Mouse (Mus musculus) erythroblast, embryonic 14.5 days (primary cell): ENCODE results near the gene Glra2. TPM values are rescaled to one million over a fixed set of nuclear protein-coding genes. Genes with fewer than 3 reads are reported as not detected.
"Not testable (repeated sequence)": the region's sequence is repeated elsewhere in the genome, so short reads cannot be mapped to it uniquely, and the experiment has no call there.

Experiments used
- H3K27me3 ChIP-seq: 2 replicates; pipeline ENCODE4 v1.6.1; 2012; ENCODE audit warnings: inconsistent platforms; ENCODE audit not compliant: control insufficient read depth
- H3K36me3 ChIP-seq: 2 replicates; pipeline ENCODE4 v1.6.1; 2012; ENCODE audit warnings: mild to moderate bottlenecking, inconsistent platforms; ENCODE audit not compliant: control insufficient read depth
- H3K4me1 ChIP-seq: 2 replicates; pipeline ENCODE4 v1.6.1; 2012; ENCODE audit warnings: inconsistent platforms; ENCODE audit not compliant: control insufficient read depth
- H3K4me3 ChIP-seq: replicated peaks from 2 replicates; pipeline ENCODE3; 2012; ENCODE audit warnings: moderate library complexity, mild to moderate bottlenecking, inconsistent platforms
- H3K9me3 ChIP-seq: 2 replicates; pipeline ENCODE4 v1.6.1; 2012; ENCODE audit warnings: low read length, inconsistent platforms, mixed read lengths; ENCODE audit not compliant: control insufficient read depth
- GATA1 ChIP-seq: IDR thresholded peaks from 2 replicates; pipeline ENCODE4 v1.6.1; 2012; ENCODE audit warnings: low read length, inconsistent platforms, mixed read lengths
- TAL1 ChIP-seq: IDR thresholded peaks from 3 replicates; pipeline ENCODE4 v1.6.1; 2012; ENCODE audit warnings: low read length, inconsistent platforms, mixed read lengths
- polyA plus RNA-seq: library from polyadenylated mRNA; stranded (reverse); fragments of >175 nt; gene quantifications from 2 replicates; pipeline ENCODE4 v1.2.3, GENCODE M21; 2012

Glra2 gene
- polyA plus RNA-seq, result not detected in 2 replicates

GRCm38 (mm10) chrX:165326939-165327698 is at the start of gene Glra2:
Gene Glra2, minus strand, starts transcription at chrX:165327393.
- H3K4me1 ChIP-seq, result no peaks in the 10 kb centered on the region
- no peak for TF ChIP-seq GATA1
- no peak for TF ChIP-seq TAL1
- H3K27me3 ChIP-seq, result no peaks in the 10 kb centered on the region

GRCm38 (mm10) chrX:165362798-165363197 is 35.6 kb upstream of the Glra2 start:
- H3K9me3 ChIP-seq, result no peaks in the 10 kb centered on the region
- no peaks in the 10 kb centered on the region for H3K27me3 ChIP-seq
- no peak overlapping the region for H3K4me3 ChIP-seq
- TF ChIP-seq TAL1 (no peak), GATA1 (no peak)
- H3K4me1 ChIP-seq, result no peaks in the 10 kb centered on the region
- H3K36me3 ChIP-seq, result no peaks in the 10 kb centered on the region

More at GRCm38 (mm10) chrX:165326939-165327698, at the start of gene Glra2:
- Histone ChIP-seq H3K9me3 (no peaks in the 10 kb centered on the region), H3K36me3 (no peaks in the 10 kb centered on the region), H3K4me3 (no peak within 1 kb of the TSS)

- Histone ChIP-seq H3K36me3 (no peaks in the 10 kb centered on the region), H3K4me3 (no peak overlapping the region), H3K4me1 (no peaks in the 10 kb centered on the region), H3K9me3 (peaks cover 2% of the 10 kb centered on the region; the same call in 1 of the 2 replicates), H3K27me3 (no peaks in the 10 kb centered on the region)
- TF ChIP-seq TAL1 (no peak), GATA1 (no peak)
Measured at GRCm38 (mm10) chrX:165344611-165345010, 17.4 kb upstream of the Glra2 start.

GRCm38 (mm10) chrX:165327699-165328333 is 623 bp upstream of the Glra2 start:
- no peaks in the 10 kb centered on the region for H3K36me3 ChIP-seq
- no peak for TF ChIP-seq TAL1
- no peak for TF ChIP-seq GATA1
- H3K4me1 ChIP-seq, result no peaks in the 10 kb centered on the region
- no peak overlapping the region for H3K4me3 ChIP-seq
- no peaks in the 10 kb centered on the region for H3K9me3 ChIP-seq
- no peaks in the 10 kb centered on the region for H3K27me3 ChIP-seq

GRCm38 (mm10) chrX:165193550-165193949 is 133.6 kb downstream of the Glra2 start:
- Histone ChIP-seq H3K4me1 (no peaks in the 10 kb centered on the region), H3K27me3 (no peaks in the 10 kb centered on the region), H3K9me3 (no peaks in the 10 kb centered on the region), H3K4me3 (no peak overlapping the region), H3K36me3 (no peaks in the 10 kb centered on the region)
- TF ChIP-seq TAL1 (no peak), GATA1 (no peak)

GRCm38 (mm10) chrX:165191170-165191569 is 136.0 kb downstream of the Glra2 start:
- no peaks in the 10 kb centered on the region for H3K27me3 ChIP-seq
- TF ChIP-seq GATA1, result no peak
- TF ChIP-seq TAL1, result no peak
- peaks cover 2% of the 10 kb centered on the region; the same call in 1 of the 2 replicates for H3K9me3 ChIP-seq
- H3K36me3 ChIP-seq, result no peaks in the 10 kb centered on the region
- no peak overlapping the region for H3K4me3 ChIP-seq
- H3K4me1 ChIP-seq, result no peaks in the 10 kb centered on the region

GRCm38 (mm10) chrX:165182948-165183347 is 144.2 kb downstream of the Glra2 start:
- not testable (repeated sequence) for H3K27me3 ChIP-seq, H3K36me3 ChIP-seq, H3K9me3 ChIP-seq, H3K4me3 ChIP-seq, H3K4me1 ChIP-seq

- H3K4me3 ChIP-seq, result no peak overlapping the region
- no peaks in the 10 kb centered on the region for H3K27me3 ChIP-seq
- H3K4me1 ChIP-seq, result no peaks in the 10 kb centered on the region
- no peaks in the 10 kb centered on the region for H3K36me3 ChIP-seq
- TF ChIP-seq GATA1 (no peak), TAL1 (no peak)
- no peaks in the 10 kb centered on the region for H3K9me3 ChIP-seq
Measured at GRCm38 (mm10) chrX:165156549-165156948, 170.6 kb downstream of the Glra2 start.

DNA sequence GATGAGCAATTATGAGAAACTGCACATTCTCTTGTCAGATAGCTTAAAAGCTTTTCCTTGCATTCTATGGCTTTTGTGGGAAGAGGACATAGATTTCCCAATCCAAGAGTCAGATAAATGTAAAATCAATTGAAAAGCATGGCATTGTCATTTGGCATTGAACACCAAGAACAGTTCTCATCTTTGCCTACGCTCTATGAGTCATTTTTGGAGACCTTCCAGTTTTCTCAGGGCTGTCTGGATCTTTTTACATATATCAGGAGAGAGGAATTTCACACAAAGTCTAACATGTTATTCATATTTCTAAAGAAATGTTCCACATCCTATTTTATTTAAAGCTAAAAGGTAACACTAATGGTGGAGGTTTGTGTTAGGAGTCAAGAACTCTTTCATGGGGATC is 223.0 kb downstream of the Glra2 start:
- no peak overlapping the region for H3K4me3 ChIP-seq
- no peaks in the 10 kb centered on the region for H3K36me3 ChIP-seq
- no peak for TF ChIP-seq TAL1
- no peaks in the 10 kb centered on the region for H3K27me3 ChIP-seq
- H3K4me1 ChIP-seq, result no peaks in the 10 kb centered on the region
- H3K9me3 ChIP-seq, result no peaks in the 10 kb centered on the region
